Mouse (Mus musculus) heart, postnatal 4 days (tissue): ENCODE measurements at regions not wholly inside any gene's neighbourhood (a gene's known extent, or its start where the extent isn't known, plus 50 kb on each side); places are given as distances from the start of the nearest gene placed in this dataset.

ENCODE experiments used
- DNase-seq: peaks from one replicate; pipeline ENCODE4 v3.0.0; 2021

DNA sequence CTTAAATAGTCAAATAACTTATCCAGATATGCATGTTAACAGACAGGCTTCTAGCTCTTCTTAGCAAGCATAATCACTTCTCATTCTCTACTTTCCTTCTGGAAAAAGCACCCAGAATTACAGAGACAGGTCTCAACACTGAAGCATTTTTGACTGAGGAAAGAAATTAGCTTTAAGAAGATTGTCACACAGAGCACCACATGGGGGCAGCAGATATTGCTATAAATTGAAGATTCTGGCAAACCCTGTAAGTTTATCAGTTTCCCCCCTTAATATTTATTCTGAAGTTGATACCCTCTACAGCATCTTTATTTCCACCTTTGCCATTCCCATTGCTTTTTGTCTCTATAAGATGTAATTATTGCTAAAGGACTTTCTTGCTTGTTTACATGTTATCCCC is 83.4 kb upstream of the Lrrc4c start:
- peak; percentile 6 for DNase-seq

GRCm38 (mm10) chr2:96239246-96239645 is 78.7 kb upstream of the Lrrc4c start:
- no peak for DNase-seq

DNA sequence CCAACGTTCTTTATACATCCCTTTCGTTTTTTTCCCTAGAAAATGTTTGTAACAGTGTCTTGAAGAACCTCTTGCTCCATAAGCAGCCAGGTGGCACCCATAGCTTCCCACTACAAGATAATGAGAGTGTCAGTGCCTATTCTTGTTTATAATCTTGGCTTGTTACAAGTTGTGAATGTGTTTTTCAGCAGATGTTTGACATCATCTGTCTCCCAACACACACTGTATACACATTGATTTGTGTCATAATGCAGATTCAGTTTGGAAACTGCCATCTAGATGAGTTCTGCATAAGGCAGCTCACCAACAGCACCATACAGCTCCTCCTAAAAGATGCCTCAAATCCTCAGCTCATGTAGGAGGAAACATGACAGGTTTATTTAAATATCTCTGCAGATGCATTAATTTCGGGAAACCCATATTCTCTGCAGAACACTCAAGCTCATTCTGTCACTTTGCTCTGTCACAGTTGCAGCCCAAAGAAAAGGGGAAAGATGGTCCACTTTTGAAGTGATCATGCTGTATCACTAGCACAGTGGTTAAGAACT is 77.4 kb upstream of the Lrrc4c start:
- no peak for DNase-seq

DNA sequence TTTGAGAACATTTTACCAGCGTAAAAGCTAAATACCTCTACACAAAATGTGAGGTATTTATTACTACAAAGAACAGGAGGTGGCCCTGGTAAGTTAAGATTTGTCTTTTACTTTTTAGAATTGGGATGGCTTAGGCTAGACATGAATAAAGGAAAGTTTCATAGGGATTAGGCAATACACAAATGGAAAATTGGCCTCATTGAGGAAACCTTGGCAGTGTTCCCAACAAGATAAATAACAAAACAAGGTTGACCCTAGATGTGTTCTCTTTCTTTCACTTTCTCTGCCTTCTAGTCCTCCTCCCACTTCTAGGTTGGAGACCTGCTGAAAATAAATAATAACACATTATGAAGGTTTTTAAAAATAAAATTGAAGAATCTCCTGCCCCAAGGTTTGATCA is 64.3 kb upstream of the Lrrc4c start:
- no peak for DNase-seq

- no peak for DNase-seq
Measured at GRCm38 (mm10) chr2:96256491-96256890, 61.5 kb upstream of the Lrrc4c start.
